Mouse (Mus musculus): ENCODE results near the gene Gm4779. TPM values are rescaled to one million over a fixed set of nuclear protein-coding genes. Genes with fewer than 3 reads are reported as not detected.
"Not testable (repeated sequence)": the region's sequence is repeated elsewhere in the genome, so short reads cannot be mapped to it uniquely, and the experiment has no call there.

The Gm4779 gene
- not detected in 2 replicates for total RNA-seq (2021)
- long read RNA-seq, partial matches to known transcripts, result 1 of 1 reads
- long read RNA-seq, other reads (novel, unspliced or antisense), result 0 of 1 reads

GRCm38 (mm10) chrX:101794342-101794741 is at the start of gene Gm4779, which contains the start of gene 8030474K03Rik:
Gene Gm4779, minus strand, starts transcription at chrX:101794423.
Gene 8030474K03Rik, plus strand, starts transcription at chrX:101794656.
- DNase-seq, result no peak

GRCm38 (mm10) chrX:101819980-101820379 is 25.8 kb upstream of the Gm4779 start:
- not testable (repeated sequence) for DNase-seq

- DNase-seq, result no peak
Measured at GRCm38 (mm10) chrX:101819163-101819562, 24.9 kb upstream of the Gm4779 start.

DNA sequence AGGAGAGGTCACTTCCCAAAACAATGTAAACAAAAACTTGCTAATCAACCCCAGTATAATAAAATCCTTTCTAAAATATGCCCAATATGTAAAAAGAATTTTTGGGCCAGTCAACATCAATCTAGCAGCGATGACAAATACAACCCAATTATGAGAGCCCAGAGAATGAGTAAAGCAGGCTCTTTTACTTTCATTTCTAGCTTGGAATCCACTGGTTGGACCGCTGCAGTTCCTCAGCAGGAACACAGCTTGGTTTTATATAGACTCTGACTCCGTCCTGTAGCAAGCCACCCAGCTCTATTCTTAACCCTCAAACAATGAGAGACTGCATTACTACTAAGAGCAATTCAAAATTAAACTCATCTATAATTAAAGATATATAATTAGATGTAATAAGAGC is 17.5 kb upstream of the Gm4779 start:
- DNase-seq, result no peak

DNA sequence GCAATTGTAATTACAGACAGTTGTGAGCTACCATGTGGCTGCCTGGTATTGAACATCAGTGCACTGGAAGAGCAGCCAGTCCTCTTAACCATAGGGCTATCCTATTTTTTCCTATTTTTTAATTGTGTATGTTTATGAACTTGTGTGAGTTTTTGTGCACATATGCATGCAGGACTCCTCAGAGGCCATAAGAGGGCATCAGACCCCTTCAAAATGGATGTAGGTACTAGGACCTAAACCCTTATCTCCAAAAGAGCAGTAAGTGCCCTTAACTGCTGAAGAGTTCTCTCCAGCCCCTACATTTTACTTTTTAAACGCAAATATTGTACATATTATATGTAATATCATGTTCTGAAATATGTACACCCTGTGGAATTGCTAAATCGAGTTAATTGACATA is 11.3 kb upstream of the Gm4779 start:
- DNase-seq, result no peak

- DNase-seq, result peak; percentile 51
Measured at GRCm38 (mm10) chrX:101791551-101791950, 2.7 kb downstream of the Gm4779 start.

DNA sequence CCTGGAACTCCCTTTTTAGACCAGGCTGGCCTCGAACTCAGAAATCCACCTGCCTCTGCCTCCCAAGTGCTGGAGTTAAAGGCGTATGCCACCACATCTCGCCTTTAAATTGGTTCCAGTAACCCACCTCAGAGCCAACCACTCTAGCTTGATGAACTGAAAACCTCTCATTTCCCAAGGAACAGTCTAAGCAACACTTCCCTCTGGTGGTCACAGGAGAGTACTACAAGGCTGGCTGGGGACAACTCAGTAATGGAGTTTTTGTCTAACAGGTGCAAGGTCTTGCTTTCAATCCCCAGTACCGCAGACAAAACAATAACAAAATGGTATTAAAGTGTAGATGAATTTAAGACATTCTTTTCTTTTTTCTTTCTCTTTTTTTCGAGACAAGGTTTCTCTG is 22.2 kb downstream of the Gm4779 start:
- peak; percentile 37 for DNase-seq

GRCm38 (mm10) chrX:101770307-101770706 is 23.9 kb downstream of the Gm4779 start:
- no peak for DNase-seq

GRCm38 (mm10) chrX:101769478-101769877 is 24.7 kb downstream of the Gm4779 start:
- no peak for DNase-seq

- no peak for DNase-seq
Measured at GRCm38 (mm10) chrX:101767280-101767679, 26.9 kb downstream of the Gm4779 start.

DNA sequence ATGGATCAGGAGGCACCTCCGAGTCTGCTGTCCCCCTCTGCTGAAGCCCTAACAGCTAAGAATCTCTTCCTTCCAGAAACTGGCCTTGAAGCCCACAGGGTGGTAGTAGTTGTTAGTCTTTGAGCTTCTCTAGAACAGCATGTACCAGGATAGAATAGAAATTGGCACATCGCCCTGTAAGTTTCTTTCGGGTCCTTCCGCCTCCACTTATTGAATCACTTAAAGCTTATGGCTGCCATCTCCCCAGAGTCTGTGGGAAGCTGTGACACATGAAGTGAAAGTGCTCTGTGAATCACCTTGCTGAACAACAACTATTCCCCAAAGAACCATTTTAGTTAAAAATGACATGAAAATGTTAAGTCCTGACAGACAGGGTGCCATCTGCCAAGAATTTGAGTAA is 29.1 kb downstream of the Gm4779 start:
- no peak for DNase-seq

DNA sequence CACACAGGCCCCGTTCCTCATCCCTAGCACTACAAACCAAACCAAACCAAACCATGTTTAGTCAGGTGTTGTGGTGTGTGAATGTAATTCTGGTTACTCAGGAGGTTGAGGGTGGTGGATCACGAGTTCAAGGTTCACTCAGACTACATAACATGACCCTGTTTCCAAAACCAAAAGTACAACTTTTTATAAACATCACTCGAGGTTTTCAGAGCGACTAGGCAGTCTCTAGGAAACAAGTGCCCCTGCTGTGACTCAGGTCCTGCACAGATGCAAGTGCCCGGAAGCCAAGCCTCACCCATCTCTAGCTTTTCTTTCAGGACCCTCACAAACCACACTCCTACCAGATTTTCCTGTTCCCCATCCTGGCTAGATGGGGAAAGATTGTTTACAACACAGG is 29.6 kb downstream of the Gm4779 start:
- DNase-seq, result no peak

- DNase-seq, result peak; percentile 21
Measured at GRCm38 (mm10) chrX:101754478-101754877, 39.7 kb downstream of the Gm4779 start.

DNA sequence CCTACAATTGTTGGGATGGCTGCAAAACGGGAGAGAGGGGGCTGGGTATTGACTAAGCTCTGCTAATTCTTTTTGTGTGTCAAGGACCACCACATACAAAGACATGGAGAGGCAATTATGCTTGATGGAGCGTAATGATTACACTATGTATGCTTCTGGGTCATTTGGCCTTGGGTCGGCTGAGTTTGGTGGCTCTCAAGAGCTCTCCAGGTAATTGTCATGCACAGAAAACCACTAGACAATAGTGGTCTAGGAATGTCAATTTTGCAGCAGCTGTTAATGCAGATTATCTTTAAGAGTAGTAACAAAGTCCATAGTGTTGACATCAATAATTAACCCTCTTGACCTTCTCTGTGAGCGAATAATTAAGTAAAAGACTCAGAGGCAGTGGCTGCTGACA is 44.1 kb downstream of the Gm4779 start:
- DNase-seq, result no peak

- DNase-seq, result no peak
Measured at GRCm38 (mm10) chrX:101741064-101741433, 53.2 kb downstream of the Gm4779 start.

DNA sequence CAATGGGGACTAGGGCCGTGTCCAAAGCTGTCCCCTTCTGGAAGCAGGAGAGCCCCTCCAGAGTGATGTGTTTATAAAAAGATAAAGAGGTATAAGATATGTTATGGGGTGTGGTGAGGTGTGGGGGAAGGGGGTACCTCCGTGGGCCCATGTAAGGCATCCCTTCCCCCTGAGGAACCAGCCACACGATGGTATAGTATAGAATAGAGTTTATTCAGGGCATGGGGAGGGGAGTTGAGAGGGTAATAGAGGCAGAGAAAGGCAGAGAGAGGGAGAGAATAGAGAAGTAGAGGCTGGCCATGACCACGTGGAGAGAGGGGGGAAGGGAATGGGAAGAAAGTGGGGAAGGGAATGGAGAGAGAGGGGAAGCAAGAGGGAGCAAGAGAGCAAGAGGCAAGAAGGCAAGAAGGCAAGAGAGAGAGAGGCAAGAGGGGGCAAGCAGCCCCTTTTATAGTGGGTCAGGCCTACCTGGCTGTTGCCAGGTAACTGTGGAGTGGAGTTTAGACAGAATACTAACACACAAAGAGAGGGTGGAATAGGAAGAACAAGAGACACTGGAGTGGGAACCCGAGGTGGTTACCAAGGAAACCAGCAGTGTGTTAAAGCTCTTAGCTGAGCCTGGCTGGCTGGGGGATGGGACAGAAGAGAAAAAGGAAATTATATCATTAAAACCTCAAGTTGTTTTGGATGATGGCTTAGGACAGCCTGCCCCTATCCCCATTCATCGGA is 53.7 kb downstream of the Gm4779 start:
- no peak for DNase-seq

Other genes with a start within 250 kb of the Gm4779 start
- gene Ogt, start 154.4 kb downstream of the Gm4779 start, total RNA-seq (2021), result 261 and 328 TPM in 2 replicates
- not detected in 2 replicates for gene Cxcr3, start 60.2 kb downstream of the Gm4779 start, total RNA-seq (2021)
- not detected in 2 replicates for gene 8030474K03Rik, start 233 bp upstream of the Gm4779 start, total RNA-seq (2021)
- gene Nhsl2, start 55.0 kb upstream of the Gm4779 start, total RNA-seq (2021), result 6.2 and 6.9 TPM in 2 replicates

All from adrenal gland, postnatal 25 days (tissue).